Mouse (Mus musculus) lung, adult 2 months (tissue): Measurements from ENCODE around the gene AC161166.1.

Source experiments
- CTCF ChIP-seq: fragments of 200-500 bp; IDR thresholded peaks from 2 replicates; pipeline ENCODE4 v1.5.1; 2011; ENCODE audit warnings: mild to moderate bottlenecking, low read length, control low read depth; ENCODE audit not compliant: insufficient read depth
- POLR2A ChIP-seq: fragments of 200-500 bp; IDR thresholded peaks from 2 replicates; pipeline ENCODE4 v1.6.1; 2011; ENCODE audit warnings: low read depth, mild to moderate bottlenecking, control low read depth, low read length, borderline replicate concordance; ENCODE audit errors: extremely low read depth

DNA sequence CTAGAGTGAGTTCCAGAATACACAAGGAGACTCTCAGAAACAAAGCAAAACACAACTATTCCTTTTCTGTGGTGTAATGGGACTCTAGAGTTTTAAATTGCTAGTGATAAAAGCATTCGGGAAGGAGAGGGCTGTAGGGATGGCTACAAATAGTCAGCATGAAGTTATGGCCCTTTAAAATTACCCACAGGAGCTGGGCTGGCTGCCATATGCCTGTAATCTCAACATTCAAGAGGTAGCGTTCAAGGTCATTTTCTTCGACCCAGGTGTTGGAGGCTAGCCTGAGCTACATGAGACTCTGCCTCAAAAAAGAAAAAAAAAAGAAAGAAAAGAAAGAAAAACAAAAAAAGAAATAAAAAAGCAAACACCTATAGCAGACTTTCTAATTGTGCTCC lies 6.2 kb downstream of the AC161166.1 start:
- no peak for TF ChIP-seq POLR2A
- TF ChIP-seq CTCF, result no peak
